Mouse (Mus musculus) myocyte (in vitro differentiated cells): ENCODE measurements around the gene Slc39a5. TPM values are rescaled to one million over a fixed set of nuclear protein-coding genes. Genes with fewer than 3 reads are reported as not detected.

Source experiments
- H3K27me3 ChIP-seq: one replicate; pipeline ENCODE4 v1.6.1; 2011; ENCODE audit not compliant: control insufficient read depth, insufficient read depth, insufficient read length
- H3K36me3 ChIP-seq: one replicate; pipeline ENCODE4 v1.6.1; 2011; ENCODE audit not compliant: control insufficient read depth, insufficient read depth
- H3K4me2 ChIP-seq: one replicate; pipeline ENCODE4 v1.6.1; 2011; ENCODE audit warnings: low read depth, control low read depth
- H3K4me3 ChIP-seq: one replicate; pipeline ENCODE4 v1.5.1; 2011; ENCODE audit warnings: mild to moderate bottlenecking, control low read depth, moderate library complexity
- H3K79me2 ChIP-seq: one replicate; pipeline ENCODE4 v1.6.1; 2011; ENCODE audit not compliant: control insufficient read depth, insufficient read depth
- H3ac ChIP-seq: one replicate; pipeline ENCODE4 v1.6.1; 2011; ENCODE audit not compliant: control insufficient read depth, insufficient read length
- CEBPB ChIP-seq: IDR thresholded peaks from 2 replicates; pipeline ENCODE4 v1.6.1; 2011; ENCODE audit warnings: mild to moderate bottlenecking, moderate library complexity; ENCODE audit not compliant: poor library complexity, insufficient read depth, severe bottlenecking
- E2F4 ChIP-seq: IDR thresholded peaks from one replicate; pipeline ENCODE4 v1.6.1; 2011; ENCODE audit warnings: mild to moderate bottlenecking, control low read depth, moderate library complexity; ENCODE audit not compliant: insufficient read depth
- MAX ChIP-seq: IDR thresholded peaks from one replicate; pipeline ENCODE4 v1.6.1; 2011; ENCODE audit warnings: low read depth, mild to moderate bottlenecking, control low read depth
- MYOD1 ChIP-seq, 3 experiments: IDR thresholded peaks; one replicate each; pipeline ENCODE4 v1.6.1; 2011; ENCODE audit warnings: control low read depth in 2 of 3, low read depth in 2 of 3, mild to moderate bottlenecking in 2 of 3, moderate library complexity in 1 of 3; ENCODE audit not compliant: insufficient read length in 2 of 3, control insufficient read depth in 1 of 3
- MYOG ChIP-seq, 3 experiments: IDR thresholded peaks; one replicate each; pipeline ENCODE4 v1.6.1; 2011; ENCODE audit warnings: control low read depth in 2 of 3, low read depth in 2 of 3, mild to moderate bottlenecking in 2 of 3; ENCODE audit not compliant: insufficient read length in 2 of 3, control insufficient read depth in 1 of 3, insufficient read depth in 1 of 3
- POLR2A ChIP-seq: IDR thresholded peaks from one replicate; pipeline ENCODE4 v1.6.1; 2011; ENCODE audit warnings: low read depth, mild to moderate bottlenecking, control low read depth, moderate library complexity; ENCODE audit not compliant: insufficient read length
- POLR2AphosphoS2 ChIP-seq: IDR thresholded peaks from one replicate; pipeline ENCODE4 v1.6.1; 2011; ENCODE audit warnings: low read depth, control low read depth; ENCODE audit not compliant: insufficient read length
- REST ChIP-seq: IDR thresholded peaks from one replicate; pipeline ENCODE4 v1.6.1; 2011; ENCODE audit warnings: mild to moderate bottlenecking, control low read depth, moderate library complexity; ENCODE audit not compliant: insufficient read depth, insufficient read length
- SRF ChIP-seq: IDR thresholded peaks from one replicate; pipeline ENCODE4 v1.6.1; 2011; ENCODE audit warnings: low read depth; ENCODE audit not compliant: control insufficient read depth, insufficient read length
- TCF12 ChIP-seq: IDR thresholded peaks from one replicate; pipeline ENCODE4 v1.6.1; 2011; ENCODE audit warnings: mild to moderate bottlenecking, control low read depth; ENCODE audit not compliant: poor library complexity, insufficient read depth, severe bottlenecking
- TCF3 ChIP-seq: IDR thresholded peaks from one replicate; pipeline ENCODE4 v1.6.1; 2011; ENCODE audit warnings: low read depth, control low read depth; ENCODE audit not compliant: insufficient read length
- USF1 ChIP-seq: IDR thresholded peaks from one replicate; pipeline ENCODE4 v1.6.1; 2011; ENCODE audit warnings: low read depth, mild to moderate bottlenecking, control low read depth, moderate library complexity
- polyA plus RNA-seq: library from polyadenylated mRNA; unstranded; fragments of >200 nt; fragmentation: generic; extraction: Trizol; gene quantifications from one replicate; pipeline ENCODE4 v1.2.1, GENCODE M21; 2012; ENCODE audit warnings: missing spikeins

Slc39a5 gene
- polyA plus RNA-seq, 1 experiment, result not detected

GRCm38 (mm10) chr10:128358796-128359195, 42.2 kb downstream of the Slc39a5 start:
- no peak overlapping the region for H3ac ChIP-seq
- TF ChIP-seq POLR2AphosphoS2 (no peak), SRF (no peak), TCF12 (no peak), POLR2A (no peak), REST (no peak), MAX (no peak), TCF3 (no peak), CEBPB (no peak), MYOD1 (IDR thresholded peaks at IDR 0.05; ENCODE audit: control insufficient read depth in 1 of 3, insufficient read length in 2 of 3, low read depth in 2 of 3) (no peak), USF1 (no peak), MYOG (IDR thresholded peaks at IDR 0.05; ENCODE audit: control insufficient read depth in 1 of 3, insufficient read depth in 1 of 3, insufficient read length in 2 of 3, low read depth in 2 of 3) (no peak), E2F4 (no peak)
- no peaks in the 10 kb centered on the region for H3K79me2 ChIP-seq
- no peaks in the 10 kb centered on the region for H3K27me3 ChIP-seq
- peaks cover 74% of the 10 kb centered on the region for H3K36me3 ChIP-seq
- no peak overlapping the region for H3K4me3 ChIP-seq
- H3K4me2 ChIP-seq, result no peak overlapping the region

GRCm38 (mm10) chr10:128347541-128347940, 53.5 kb downstream of the Slc39a5 start:
- no peak overlapping the region for H3K4me2 ChIP-seq
- TF ChIP-seq CEBPB, result no peak
- no peak for TF ChIP-seq USF1
- TF ChIP-seq SRF, result no peak
- TF ChIP-seq E2F4, result no peak
- no peak for TF ChIP-seq POLR2AphosphoS2
- TF ChIP-seq MYOG (IDR thresholded peaks at IDR 0.05; ENCODE audit: control insufficient read depth in 1 of 3, insufficient read depth in 1 of 3, insufficient read length in 2 of 3, low read depth in 2 of 3), result no peak
- no peak for TF ChIP-seq TCF12
- TF ChIP-seq MYOD1 (IDR thresholded peaks at IDR 0.05; ENCODE audit: control insufficient read depth in 1 of 3, insufficient read length in 2 of 3, low read depth in 2 of 3), result no peak
- no peak for TF ChIP-seq REST
- TF ChIP-seq MAX, result no peak
- no peak for TF ChIP-seq TCF3
- no peak for TF ChIP-seq POLR2A
- H3K27me3 ChIP-seq, result no peaks in the 10 kb centered on the region
- peaks cover 60% of the 10 kb centered on the region for H3K79me2 ChIP-seq
- H3K4me3 ChIP-seq, result no peak overlapping the region
- H3K36me3 ChIP-seq, result peaks cover 22% of the 10 kb centered on the region
- H3ac ChIP-seq, result no peak overlapping the region

Other genes starting within 250 kb of the Slc39a5 start
- gene Rbms2, start 220.9 kb downstream of the Slc39a5 start, polyA plus RNA-seq, result 97.3 TPM
- 1.1 TPM for gene Gls2, start 206.8 kb downstream of the Slc39a5 start, polyA plus RNA-seq
- 21.8 TPM for gene Spryd4, start 189.4 kb downstream of the Slc39a5 start, polyA plus RNA-seq
- not detected for gene Mip, start 175.4 kb downstream of the Slc39a5 start, polyA plus RNA-seq
- 4.9 TPM for gene Timeless, start 169.2 kb downstream of the Slc39a5 start, polyA plus RNA-seq
- gene Apon, start 147.1 kb downstream of the Slc39a5 start, polyA plus RNA-seq, result 0.06 TPM
- gene Apof, start 132.6 kb downstream of the Slc39a5 start, polyA plus RNA-seq, result not detected
- gene Stat2, start 130.7 kb downstream of the Slc39a5 start, polyA plus RNA-seq, result 7.5 TPM
- 0.24 TPM for gene Il23a, start 102.5 kb downstream of the Slc39a5 start, polyA plus RNA-seq
- gene Pan2, start 97.9 kb downstream of the Slc39a5 start, polyA plus RNA-seq, result 6.2 TPM
- 91.8 TPM for gene Cnpy2, start 78.8 kb downstream of the Slc39a5 start, polyA plus RNA-seq
- gene Cs, start 63.5 kb downstream of the Slc39a5 start, polyA plus RNA-seq, result 253 TPM
- gene Coq10a, start 32.2 kb downstream of the Slc39a5 start, polyA plus RNA-seq, result 61.2 TPM
- gene Ankrd52, start 24.1 kb downstream of the Slc39a5 start, polyA plus RNA-seq, result 30.8 TPM
- gene Nabp2, start 10.3 kb upstream of the Slc39a5 start, polyA plus RNA-seq, result 115 TPM
- 35.2 TPM for gene Rnf41, start 10.4 kb upstream of the Slc39a5 start, polyA plus RNA-seq
- gene Smarcc2, start 58.0 kb upstream of the Slc39a5 start, polyA plus RNA-seq, result 52.5 TPM
- 2,234 TPM for gene Myl6, start 92.9 kb upstream of the Slc39a5 start, polyA plus RNA-seq
- 734 TPM for gene Myl6b, start 97.5 kb upstream of the Slc39a5 start, polyA plus RNA-seq
- gene Esyt1, start 124.6 kb upstream of the Slc39a5 start, polyA plus RNA-seq, result 166 TPM
- 13.8 TPM for gene Zc3h10, start 146.5 kb upstream of the Slc39a5 start, polyA plus RNA-seq
- gene Rpl41, start 148.1 kb upstream of the Slc39a5 start, polyA plus RNA-seq, result 12,553 TPM
- 127 TPM for gene Pa2g4, start 164.8 kb upstream of the Slc39a5 start, polyA plus RNA-seq
- gene Erbb3, start 188.4 kb upstream of the Slc39a5 start, polyA plus RNA-seq, result 23.3 TPM
- gene Rps26, start 225.5 kb upstream of the Slc39a5 start, polyA plus RNA-seq, result 1,658 TPM
- gene Ikzf4, start 244.8 kb upstream of the Slc39a5 start, polyA plus RNA-seq, result 0.04 TPM